Mouse (Mus musculus) midbrain, embryonic 14.5 days (tissue): Measurements from ENCODE around the gene Ezr. TPM values are rescaled to one million over a fixed set of nuclear protein-coding genes. Genes with fewer than 3 reads are reported as not detected.

Experiments used
- ATAC-seq: fragments of 200-750 bp; cut with Nextera tagmentation; 2 replicates; pipeline ENCODE4 v1.8.0; 2017; ENCODE audit warnings: moderate number of reproducible peaks, moderate library complexity; ENCODE audit not compliant: low FRiP score, low TSS enrichment
- DNase-seq: peaks from one replicate; pipeline ENCODE4 v3.0.0-alpha.2; 2015
- H3K27ac ChIP-seq: fragments of 300-500 bp; sonication (generic); replicated peaks from 2 replicates; pipeline ENCODE4 v1.5.1; 2014; ENCODE audit warnings: mild to moderate bottlenecking, low read depth, low read length, moderate library complexity
- H3K27me3 ChIP-seq: fragments of 300-500 bp; sonication (generic); 2 replicates; pipeline ENCODE4 v1.6.1; 2014; ENCODE audit warnings: low read length, control low read depth, mixed read lengths; ENCODE audit not compliant: control insufficient read depth, insufficient read depth
- H3K36me3 ChIP-seq: fragments of 300-500 bp; sonication (generic); 2 replicates; pipeline ENCODE4 v1.6.1; 2014; ENCODE audit warnings: low read length, control low read depth; ENCODE audit not compliant: control insufficient read depth, insufficient read depth
- H3K4me1 ChIP-seq: fragments of 300-500 bp; sonication (generic); 2 replicates; pipeline ENCODE4 v1.6.1; 2014; ENCODE audit warnings: mild to moderate bottlenecking, antibody characterized with exemption, low read length, control low read depth; ENCODE audit not compliant: control insufficient read depth, insufficient read depth
- H3K4me2 ChIP-seq: fragments of 300-500 bp; sonication (generic); 2 replicates; pipeline ENCODE4 v1.6.1; 2014; ENCODE audit warnings: mild to moderate bottlenecking, low read length, moderate library complexity
- H3K4me3 ChIP-seq: fragments of 300-500 bp; sonication (generic); replicated peaks from 2 replicates; pipeline ENCODE4 v1.5.1; 2014; ENCODE audit warnings: low read depth, low read length
- H3K9ac ChIP-seq: fragments of 300-500 bp; sonication (generic); replicated peaks from 2 replicates; pipeline ENCODE4 v1.6.1; 2014; ENCODE audit warnings: mild to moderate bottlenecking, low read length, moderate library complexity
- H3K9me3 ChIP-seq: fragments of 300-500 bp; sonication (generic); 2 replicates; pipeline ENCODE4 v1.6.1; 2016; ENCODE audit warnings: low read length, control low read depth, mixed read lengths; ENCODE audit not compliant: control insufficient read depth
- WGBS: fragments of 180-500 bp; shearing (Covaris S2); extraction: QIAGEN DNeasy Blood & Tissue Kit; methylation state at CpG from one replicate; pipeline ENCODE4 v1.1.7; 2014; 5-methylcytosine and 5-hydroxymethylcytosine counted together
- polyA plus RNA-seq: library from polyadenylated mRNA; unstranded; fragments of >200 nt; fragmentation: Nextera tagmentation; extraction: Ambion mirVana; gene quantifications from 2 replicates; pipeline ENCODE4 v1.2.1, GENCODE M21; 2014

Gene Ezr
- polyA plus RNA-seq = 20.8 and 27.8 TPM in 2 replicates

- peaks cover 42% of the 10 kb centered on the region for H3K27me3 ChIP-seq
- under 1% methylated on average over 52 of the region's 52 CpGs for WGBS
- peak within 1 kb of the TSS; percentile 57 for H3K9ac ChIP-seq
- H3K27ac ChIP-seq = no peak within 1 kb of the TSS
- DNase-seq (peak; percentile 85), ATAC-seq (peak; percentile 68; the same call in 1 of the 2 replicates)
- H3K9me3 ChIP-seq = no peaks in the 10 kb centered on the region
- H3K4me2 ChIP-seq = peak within 1 kb of the TSS; percentile 99
- peak within 1 kb of the TSS; percentile 61 for H3K4me3 ChIP-seq
- H3K4me1 ChIP-seq = peaks cover 24% of the 10 kb centered on the region
- no peaks in the 10 kb centered on the region for H3K36me3 ChIP-seq
Measured at GRCm38 (mm10) chr17:6782611-6783005, at the start of gene Ezr. Ezr (minus strand) TSS chr17:6782784.

DNA sequence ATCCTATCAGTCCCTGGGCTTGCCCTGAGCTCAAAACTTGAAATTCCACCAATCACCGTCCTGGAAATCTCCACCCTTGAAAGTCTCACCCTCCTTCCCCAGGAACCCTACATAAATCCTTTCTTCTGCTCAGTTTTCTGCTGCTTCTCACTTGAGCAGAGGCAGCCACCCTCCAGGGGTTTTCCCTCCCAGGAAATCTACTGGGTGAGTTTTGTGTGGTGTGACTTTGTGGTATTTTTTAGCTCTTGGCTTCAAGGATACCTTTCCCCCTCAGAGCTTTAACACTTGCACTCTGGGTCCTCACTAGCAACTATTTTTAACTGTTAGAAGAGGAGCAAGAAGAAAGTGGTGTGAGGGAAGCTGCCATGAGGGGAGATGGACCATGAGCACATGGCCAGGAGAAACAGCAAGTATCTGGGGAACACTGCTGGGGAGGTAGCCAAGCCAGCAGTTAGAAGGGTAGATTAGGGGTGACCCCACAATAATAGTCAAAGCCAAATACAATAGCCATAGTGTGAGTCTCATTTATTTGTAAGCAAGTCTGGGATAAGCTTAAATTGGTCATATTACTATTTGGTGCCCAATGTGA is 47.5 kb upstream of the Ezr start:
- Histone ChIP-seq H3K9ac (no peak overlapping the region), H3K4me2 (no peak overlapping the region), H3K36me3 (no peaks in the 10 kb centered on the region), H3K9me3 (no peaks in the 10 kb centered on the region), H3K4me3 (no peak overlapping the region), H3K27me3 (no peaks in the 10 kb centered on the region), H3K27ac (no peak overlapping the region), H3K4me1 (peaks cover 10% of the 10 kb centered on the region; the same call in 1 of the 2 replicates)
- ATAC-seq (no peak), DNase-seq (no peak)
- 63% methylated on average over 1 of the region's 1 CpGs for whole genome bisulfite sequencing

GRCm38 (mm10) chr17:6828531-6829150 is 46.1 kb upstream of the Ezr start:
- Histone ChIP-seq H3K9me3 (no peaks in the 10 kb centered on the region), H3K27ac (peak overlapping the region; percentile 98), H3K27me3 (no peaks in the 10 kb centered on the region), H3K4me1 (peaks cover 10% of the 10 kb centered on the region; the same call in 1 of the 2 replicates), H3K36me3 (no peaks in the 10 kb centered on the region), H3K4me3 (peak overlapping the region; percentile 56), H3K4me2 (peak overlapping the region; percentile 88), H3K9ac (peak overlapping the region; percentile 69)
- DNase-seq = peak; percentile 15
- ATAC-seq = no peak
- 79% methylated on average over 7 of the region's 7 CpGs for WGBS

DNA sequence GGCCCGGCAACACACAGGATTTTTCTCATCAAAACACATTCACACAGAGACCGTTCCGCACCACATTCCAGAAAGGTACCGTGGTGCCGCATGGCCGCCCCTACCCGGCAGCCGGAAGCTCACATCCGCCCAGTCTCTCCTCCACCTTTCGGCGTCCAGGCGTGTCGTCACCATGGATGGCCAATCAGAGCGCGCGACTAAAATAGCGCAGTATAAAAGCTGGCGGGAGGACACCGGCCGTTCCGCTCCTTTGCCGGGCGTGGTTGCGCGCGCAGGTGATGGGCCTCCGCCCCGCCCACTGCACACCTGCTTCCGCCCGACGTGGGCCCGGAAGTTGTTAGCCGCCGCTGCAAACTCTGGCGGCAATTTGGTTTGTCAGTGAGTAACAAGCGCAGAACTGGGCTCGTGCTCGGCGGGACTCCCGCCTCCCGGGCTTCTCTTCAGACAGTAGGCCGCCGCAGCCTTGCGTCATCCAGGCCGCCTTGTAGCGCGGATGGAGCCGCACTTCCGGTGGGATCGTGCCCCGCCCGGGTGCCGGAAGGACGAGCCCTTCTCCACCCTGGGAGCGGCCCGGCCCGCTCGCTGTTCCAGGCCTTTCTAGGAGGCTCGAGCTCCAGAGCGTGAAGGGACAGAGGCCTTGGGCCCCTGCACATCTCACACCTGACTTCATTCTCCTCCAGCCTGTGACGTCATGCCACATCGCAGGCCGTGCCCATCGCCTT is 45.3 kb upstream of the Ezr start:
- under 1% methylated on average over 64 of the region's 64 CpGs for WGBS
- DNase-seq (peak; percentile 99), ATAC-seq (peak; percentile 98)
- Histone ChIP-seq H3K36me3 (no peaks in the 10 kb centered on the region), H3K27ac (peak overlapping the region; percentile 98), H3K4me3 (peak overlapping the region; percentile 56), H3K4me2 (peak overlapping the region; percentile 88), H3K4me1 (peaks cover 10% of the 10 kb centered on the region; the same call in 1 of the 2 replicates), H3K27me3 (no peaks in the 10 kb centered on the region), H3K9me3 (no peaks in the 10 kb centered on the region), H3K9ac (peak overlapping the region; percentile 69)

- H3K27ac ChIP-seq = peak overlapping the region; percentile 98
- no peak for ATAC-seq
- no peaks in the 10 kb centered on the region for H3K27me3 ChIP-seq
- H3K4me1 ChIP-seq = peaks cover 10% of the 10 kb centered on the region; the same call in 1 of the 2 replicates
- H3K4me2 ChIP-seq = peak overlapping the region; percentile 88
- H3K9me3 ChIP-seq = no peaks in the 10 kb centered on the region
- H3K9ac ChIP-seq = peak overlapping the region; percentile 69
- 35% methylated on average over 10 of the region's 10 CpGs for WGBS
- peak overlapping the region; percentile 56 for H3K4me3 ChIP-seq
- no peaks in the 10 kb centered on the region for H3K36me3 ChIP-seq
- no peak for DNase-seq
Measured at GRCm38 (mm10) chr17:6827159-6827733, 44.7 kb upstream of the Ezr start.

DNA sequence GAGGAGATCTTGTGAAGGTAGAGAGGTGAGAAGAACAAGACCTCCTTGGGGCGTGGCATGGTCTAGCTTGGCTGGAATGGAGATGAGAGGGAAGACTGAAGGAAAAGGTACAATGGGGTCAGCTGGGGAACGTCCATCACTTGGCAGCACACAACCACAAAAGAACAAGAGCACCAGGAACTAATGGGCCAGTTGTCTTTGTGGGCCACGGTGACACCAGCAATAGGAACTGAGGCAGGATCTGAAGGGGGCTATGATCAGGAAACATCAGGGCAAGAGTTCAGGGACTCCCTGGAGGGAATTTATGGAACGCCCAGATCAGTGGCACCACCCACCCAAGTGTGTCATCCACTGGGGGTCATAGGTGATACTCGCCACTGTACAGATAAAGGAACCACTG is 34.2 kb upstream of the Ezr start:
- DNase-seq (no peak), ATAC-seq (no peak)
- H3K4me3 ChIP-seq = no peak overlapping the region
- H3K27me3 ChIP-seq = no peaks in the 10 kb centered on the region
- no peak overlapping the region for H3K27ac ChIP-seq
- no peak overlapping the region for H3K9ac ChIP-seq
- H3K4me1 ChIP-seq = no peaks in the 10 kb centered on the region
- WGBS = 91% methylated on average over 5 of the region's 5 CpGs
- H3K4me2 ChIP-seq = no peak overlapping the region
- no peaks in the 10 kb centered on the region for H3K9me3 ChIP-seq
- no peaks in the 10 kb centered on the region for H3K36me3 ChIP-seq

DNA sequence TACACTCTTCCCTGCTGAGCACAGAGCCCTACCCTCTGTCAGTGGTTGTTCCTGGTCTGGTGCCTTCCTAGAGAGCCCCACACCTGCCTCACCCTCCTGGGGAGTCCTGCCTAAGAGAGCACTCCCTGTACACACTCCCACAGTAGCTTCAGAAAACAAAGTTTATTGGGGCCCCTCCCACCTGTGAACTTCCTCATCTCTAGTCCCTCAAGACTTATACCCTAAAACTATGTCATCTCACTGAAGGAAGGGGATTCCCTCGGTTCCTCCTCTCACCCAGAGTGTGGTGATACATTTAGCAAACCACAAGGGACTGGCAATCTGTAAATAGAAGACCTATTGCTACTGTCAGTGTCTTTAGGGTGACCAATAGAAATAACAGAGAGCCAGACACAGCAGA is 33.6 kb upstream of the Ezr start:
- H3K27me3 ChIP-seq = no peaks in the 10 kb centered on the region

DNA sequence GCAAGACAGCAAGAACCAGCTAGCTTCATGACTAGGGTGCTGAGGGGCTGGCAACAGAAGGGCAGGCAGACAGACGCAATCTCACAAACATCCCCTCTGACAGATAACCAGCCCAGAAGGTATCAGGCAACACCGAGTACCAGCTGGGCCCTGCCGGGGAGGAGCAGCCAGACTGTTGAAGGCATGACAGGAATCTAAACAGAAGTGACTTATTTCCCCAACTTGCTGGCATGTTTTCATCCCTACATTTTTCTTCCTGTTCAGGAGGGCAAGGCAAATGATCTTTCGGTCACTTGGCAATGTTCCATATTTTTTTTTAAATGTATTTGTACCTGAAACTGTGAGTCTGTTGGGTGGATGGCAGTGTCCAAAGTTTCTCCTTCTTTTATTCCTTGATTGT is 32.1 kb upstream of the Ezr start:
- no peak for ATAC-seq

More for the DNA sequence above, 33.6 kb upstream of the Ezr start:
- no peak overlapping the region for H3K9ac ChIP-seq
- ATAC-seq = no peak
- H3K36me3 ChIP-seq = no peaks in the 10 kb centered on the region
- H3K4me2 ChIP-seq = no peak overlapping the region
- no peaks in the 10 kb centered on the region for H3K4me1 ChIP-seq
- no peak overlapping the region for H3K27ac ChIP-seq
- H3K4me3 ChIP-seq = no peak overlapping the region
- H3K9me3 ChIP-seq = no peaks in the 10 kb centered on the region
- no peak for DNase-seq
- 84% methylated on average over 1 of the region's 1 CpGs for WGBS

More for the DNA sequence above, 32.1 kb upstream of the Ezr start:
- Histone ChIP-seq H3K4me1 (no peaks in the 10 kb centered on the region), H3K36me3 (no peaks in the 10 kb centered on the region), H3K4me2 (no peak overlapping the region), H3K9me3 (no peaks in the 10 kb centered on the region), H3K27ac (no peak overlapping the region), H3K4me3 (no peak overlapping the region), H3K27me3 (no peaks in the 10 kb centered on the region), H3K9ac (no peak overlapping the region)
- DNase-seq = no peak
- WGBS = 57% methylated on average over 4 of the region's 4 CpGs
